Mouse (Mus musculus) kidney, adult 2 months (tissue): Measurements from ENCODE around the gene Gm525. TPM values are rescaled to one million over a fixed set of nuclear protein-coding genes. Genes with fewer than 3 reads are reported as not detected.

Source experiments
- DNase-seq: peaks from one replicate; pipeline ENCODE4 v3.0.0; 2021
- H3K27ac ChIP-seq: fragments of 200-500 bp; 2 replicates; pipeline ENCODE4 v1.5.1; 2012; ENCODE audit warnings: low read depth, low read length, control low read depth, inconsistent platforms; ENCODE audit not compliant: insufficient read depth
- H3K27me3 ChIP-seq: fragments of 200-500 bp; replicated peaks from 2 replicates; pipeline ENCODE4 v1.6.1; 2012; ENCODE audit warnings: mild to moderate bottlenecking, moderate library complexity, low read length, inconsistent platforms; ENCODE audit not compliant: control insufficient read depth, insufficient read depth
- H3K36me3 ChIP-seq: fragments of 200-500 bp; 2 replicates; pipeline ENCODE4 v1.6.1; 2012; ENCODE audit warnings: mild to moderate bottlenecking, moderate library complexity, low read length, inconsistent platforms; ENCODE audit not compliant: control insufficient read depth, insufficient read depth
- H3K4me1 ChIP-seq: fragments of 200-500 bp; 2 replicates; pipeline ENCODE4 v1.6.1; 2011; ENCODE audit warnings: low read length; ENCODE audit not compliant: control insufficient read depth, insufficient read depth
- H3K4me3 ChIP-seq: fragments of 200-500 bp; 2 replicates; pipeline ENCODE4 v1.5.1; 2011; ENCODE audit warnings: mild to moderate bottlenecking, low read depth, low read length, control low read depth; ENCODE audit not compliant: insufficient read depth
- CTCF ChIP-seq: fragments of 200-500 bp; conservative IDR thresholded peaks from 2 replicates; pipeline ENCODE4 v1.5.1; 2011; ENCODE audit warnings: low read depth, mild to moderate bottlenecking, control low read depth, low read length, moderate library complexity, mixed read lengths; ENCODE audit not compliant: insufficient read depth, insufficient read length
- POLR2A ChIP-seq: fragments of 200-500 bp; IDR thresholded peaks from one replicate; pipeline ENCODE4 v1.6.1; 2011; ENCODE audit warnings: low read depth, low read length, control low read depth
- WGBS: fragments of 180-500 bp; shearing (Covaris S2); methylation state at CpG from one replicate; pipeline ENCODE4 v1.1.7; 2018; 5-methylcytosine and 5-hydroxymethylcytosine counted together
- polyA plus RNA-seq: library from polyadenylated mRNA; depleted of rRNA; stranded (reverse); fragments of >200 nt; gene quantifications from 2 replicates; pipeline ENCODE4 v1.2.3, GENCODE M21; 2012; rRNA removed

Gm525 gene
- polyA plus RNA-seq = 0.69 and 1.6 TPM in 2 replicates

- DNase-seq = no peak
- TF ChIP-seq POLR2A = no peak
- TF ChIP-seq CTCF = no peak
- no peaks in the 10 kb centered on the region for H3K4me1 ChIP-seq
- 77% methylated on average over 8 of the region's 8 CpGs for WGBS
- H3K27ac ChIP-seq = no peak within 1 kb of the TSS
- no peak within 1 kb of the TSS for H3K4me3 ChIP-seq
- H3K27me3 ChIP-seq = no peaks in the 10 kb centered on the region
- H3K36me3 ChIP-seq = no peaks in the 10 kb centered on the region
Observed at GRCm38 (mm10) chr11:89073541-89073940, at the start of gene Gm525. Gm525 (plus strand) TSS chr11:89073841.

GRCm38 (mm10) chr11:89024181-89024881 is 49.3 kb upstream of the Gm525 start:
- 7% methylated on average over 11 of the region's 11 CpGs for WGBS
- Histone ChIP-seq H3K27me3 (no peaks in the 10 kb centered on the region), H3K36me3 (no peaks in the 10 kb centered on the region), H3K27ac (peak overlapping the region; percentile 75), H3K4me3 (no peak overlapping the region), H3K4me1 (peaks cover 13% of the 10 kb centered on the region; the same call in 1 of the 2 replicates)
- no peak for TF ChIP-seq CTCF
- no peak for TF ChIP-seq POLR2A
- DNase-seq = peak; percentile 95

- TF ChIP-seq POLR2A (no peak), CTCF (no peak)
- Histone ChIP-seq H3K36me3 (no peaks in the 10 kb centered on the region), H3K4me1 (peaks cover 13% of the 10 kb centered on the region; the same call in 1 of the 2 replicates), H3K27ac (no peak overlapping the region), H3K4me3 (no peak overlapping the region), H3K27me3 (no peaks in the 10 kb centered on the region)
- WGBS = 69% methylated on average over 3 of the region's 3 CpGs
- DNase-seq = peak; percentile 30
Observed at GRCm38 (mm10) chr11:89025603-89026002, 48.0 kb upstream of the Gm525 start.

- Histone ChIP-seq H3K4me3 (no peak overlapping the region), H3K27ac (no peak overlapping the region), H3K4me1 (peaks cover 13% of the 10 kb centered on the region; the same call in 1 of the 2 replicates), H3K36me3 (no peaks in the 10 kb centered on the region), H3K27me3 (no peaks in the 10 kb centered on the region)
- 95% methylated on average over 3 of the region's 3 CpGs for WGBS
- TF ChIP-seq POLR2A (no peak), CTCF (no peak)
- no peak for DNase-seq
Observed at GRCm38 (mm10) chr11:89026117-89026516, 47.5 kb upstream of the Gm525 start.

GRCm38 (mm10) chr11:89027955-89028361 is 45.7 kb upstream of the Gm525 start:
- H3K36me3 ChIP-seq = no peaks in the 10 kb centered on the region
- 53% methylated on average over 10 of the region's 10 CpGs for WGBS
- peaks cover 13% of the 10 kb centered on the region; the same call in 1 of the 2 replicates for H3K4me1 ChIP-seq
- H3K27ac ChIP-seq = no peak overlapping the region
- H3K27me3 ChIP-seq = no peaks in the 10 kb centered on the region
- no peak overlapping the region for H3K4me3 ChIP-seq
- TF ChIP-seq CTCF (no peak), POLR2A (no peak)
- DNase-seq = peak; percentile 35

GRCm38 (mm10) chr11:89028871-89029405 is 44.7 kb upstream of the Gm525 start:
- Histone ChIP-seq H3K27me3 (no peaks in the 10 kb centered on the region), H3K4me1 (peaks cover 9% of the 10 kb centered on the region; the same call in 1 of the 2 replicates), H3K27ac (no peak overlapping the region), H3K4me3 (no peak overlapping the region), H3K36me3 (no peaks in the 10 kb centered on the region)
- TF ChIP-seq CTCF (no peak), POLR2A (no peak)
- 64% methylated on average over 10 of the region's 10 CpGs for WGBS
- DNase-seq = peak; percentile 40

GRCm38 (mm10) chr11:89030552-89030951 is 43.1 kb upstream of the Gm525 start:
- Histone ChIP-seq H3K4me3 (no peak overlapping the region), H3K36me3 (no peaks in the 10 kb centered on the region), H3K27ac (no peak overlapping the region), H3K27me3 (no peaks in the 10 kb centered on the region), H3K4me1 (no peaks in the 10 kb centered on the region)
- TF ChIP-seq POLR2A (no peak), CTCF (no peak)
- no peak for DNase-seq
- WGBS = 85% methylated on average over 6 of the region's 6 CpGs
